ENCODE assay signal across 10 mouse cellular contexts in the genomic region with DNA sequence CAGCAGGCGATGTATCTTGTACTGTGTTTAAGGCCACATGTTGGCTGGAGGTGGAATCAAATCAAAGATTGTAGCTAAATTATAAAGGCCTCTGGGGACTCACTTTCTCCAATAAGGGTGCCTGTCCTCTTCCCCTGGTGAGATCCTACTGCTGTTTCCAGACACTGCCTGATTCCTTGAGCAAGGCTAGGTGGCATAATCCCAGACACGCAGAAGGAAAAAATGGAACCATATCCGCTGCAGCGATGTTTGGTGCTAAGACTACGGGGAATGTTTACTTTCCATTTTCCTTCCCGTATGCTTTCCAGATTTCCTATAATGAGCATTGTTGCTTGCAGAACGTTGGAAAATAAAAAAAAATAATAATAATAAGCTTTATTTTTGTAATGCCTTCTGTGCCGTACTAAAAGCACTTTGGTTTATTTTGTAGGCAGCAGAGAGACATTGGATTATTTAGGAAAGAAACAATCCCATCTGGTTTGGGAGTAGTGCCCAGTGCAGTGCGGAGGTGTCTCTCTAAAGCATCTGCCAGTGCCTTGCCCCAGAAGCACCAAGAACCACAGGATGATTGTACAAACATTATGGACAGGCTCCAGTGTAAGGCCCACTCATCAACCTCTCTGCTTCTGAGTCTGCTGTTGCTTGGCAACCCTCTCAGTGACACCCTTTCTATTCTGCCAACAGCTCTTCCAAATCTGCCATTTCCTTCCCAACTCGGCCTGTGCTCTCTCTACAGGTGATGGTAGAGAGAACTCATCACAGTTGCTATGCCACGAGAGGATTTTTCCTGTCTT. TPM values are rescaled to one million over a fixed set of nuclear protein-coding genes. Genes with fewer than 3 reads are reported as not detected.
DNase-seq lines count a peak whose midpoint lies in the region; ATAC-seq lines count a peak whose summit lies in the region.
"Had no signal": no experiment of that assay in that cellular context is flagged by ENCODE, and none has a peak within 500 bp of the region (broad histone marks: within the 10 kb centered on the region; RNA-seq: fewer than 3 reads in every experiment).

No protein-coding gene starts in this region.

- ATAC-seq in forebrain, embryonic 13.5 days, result peak; percentile 48; the same call in 1 of the 2 replicates
- ATAC-seq in forebrain, embryonic 11.5 days (replicated peaks; ENCODE audit: low FRiP score), result no peak
- peak; percentile 86 for ATAC-seq in forebrain, embryonic 16.5 days

- no peak for DNase-seq in forebrain, embryonic 11.5 days (ENCODE audit: low spot score)
- peak; percentile 60 to 86 for DNase-seq in layer of hippocampus, postnatal 14 days (ENCODE audit: low spot score in 2 of 2)
- peak; percentile 82 for DNase-seq in right cerebral cortex, adult 18-20 months
- no peak for DNase-seq in adrenal gland, adult (ENCODE audit: inconsistent age in 2 of 2, low spot score in 1 of 2)
- DNase-seq in spleen, postnatal 14 days (ENCODE audit: low spot score in 2 of 2), result no peak
- DNase-seq in kidney, postnatal 4 days, result no peak
- DNase-seq: lung, adult 18-20 months had no signal

- H3K27ac ChIP-seq in forebrain, embryonic 13.5 days, result no peak overlapping the region
- H3K27ac ChIP-seq in forebrain, embryonic 11.5 days (ENCODE audit: low read depth, low read length), result no peak overlapping the region
- H3K27ac ChIP-seq in forebrain, embryonic 16.5 days (ENCODE audit: low read length), result peak overlapping the region; percentile 39; the same call in 1 of the 2 replicates
- H3K27ac ChIP-seq: embryonic facial prominence, embryonic 12.5 days had no signal

- no peak overlapping the region for H3K4me3 ChIP-seq in forebrain, embryonic 13.5 days
- no peak overlapping the region for H3K4me3 ChIP-seq in forebrain, embryonic 11.5 days (ENCODE audit: low read depth, low read length)
- H3K4me3 ChIP-seq in forebrain, embryonic 16.5 days (replicated peaks; ENCODE audit: low read length), result no peak overlapping the region
- H3K4me3 ChIP-seq: embryonic facial prominence, embryonic 12.5 days had no signal

- H3K9me3 ChIP-seq in forebrain, embryonic 13.5 days (replicated peaks), result no peaks in the 10 kb centered on the region
- no peaks in the 10 kb centered on the region for H3K9me3 ChIP-seq in forebrain, embryonic 11.5 days (ENCODE audit: control insufficient read depth, low read length)
- H3K9me3 ChIP-seq in forebrain, embryonic 16.5 days (ENCODE audit: control insufficient read depth, low read length), result no peaks in the 10 kb centered on the region
- H3K9me3 ChIP-seq: embryonic facial prominence, embryonic 12.5 days had no signal

- H3K4me1 ChIP-seq in forebrain, embryonic 13.5 days, result no peaks in the 10 kb centered on the region
- H3K4me1 ChIP-seq in forebrain, embryonic 11.5 days (replicated peaks; ENCODE audit: control insufficient read depth, insufficient read depth, low read length), result no peaks in the 10 kb centered on the region
- H3K4me1 ChIP-seq in forebrain, embryonic 16.5 days (replicated peaks; ENCODE audit: control insufficient read depth, insufficient read depth, low read length), result no peaks in the 10 kb centered on the region
- H3K4me1 ChIP-seq: embryonic facial prominence, embryonic 12.5 days had no signal

- WGBS in forebrain, embryonic 13.5 days, result 82% methylated on average over 11 of the region's 11 CpGs
- WGBS in forebrain, embryonic 11.5 days, result 85% methylated on average over 11 of the region's 11 CpGs
- 61% methylated on average over 11 of the region's 11 CpGs for WGBS in forebrain, embryonic 16.5 days

- H3K27me3 ChIP-seq in forebrain, embryonic 13.5 days, result no peaks in the 10 kb centered on the region
- H3K27me3 ChIP-seq in forebrain, embryonic 11.5 days (ENCODE audit: control insufficient read depth, insufficient read depth, low read length), result no peaks in the 10 kb centered on the region
- H3K27me3 ChIP-seq in forebrain, embryonic 16.5 days (replicated peaks; ENCODE audit: control insufficient read depth, insufficient read depth, low read length), result no peaks in the 10 kb centered on the region
- H3K27me3 ChIP-seq: embryonic facial prominence, embryonic 12.5 days had no signal

- no peak overlapping the region for H3K4me2 ChIP-seq in forebrain, embryonic 13.5 days
- no peak overlapping the region for H3K4me2 ChIP-seq in forebrain, embryonic 11.5 days (ENCODE audit: low read depth, low read length, severe bottlenecking)
- H3K4me2 ChIP-seq in forebrain, embryonic 16.5 days (ENCODE audit: low read length), result no peak overlapping the region
- H3K4me2 ChIP-seq: embryonic facial prominence, embryonic 12.5 days had no signal

- H3K9ac ChIP-seq in forebrain, embryonic 13.5 days, result no peak overlapping the region
- no peak overlapping the region for H3K9ac ChIP-seq in forebrain, embryonic 11.5 days (ENCODE audit: low read length)
- no peak overlapping the region for H3K9ac ChIP-seq in forebrain, embryonic 16.5 days (replicated peaks; ENCODE audit: low read depth, low read length)
- H3K9ac ChIP-seq: embryonic facial prominence, embryonic 12.5 days had no signal

- no peaks in the 10 kb centered on the region for H3K36me3 ChIP-seq in forebrain, embryonic 13.5 days (ENCODE audit: poor library complexity, severe bottlenecking)
- no peaks in the 10 kb centered on the region for H3K36me3 ChIP-seq in forebrain, embryonic 11.5 days (ENCODE audit: control insufficient read depth, insufficient read depth, low read length)
- H3K36me3 ChIP-seq in forebrain, embryonic 16.5 days (ENCODE audit: control insufficient read depth, insufficient read depth), result no peaks in the 10 kb centered on the region
- H3K36me3 ChIP-seq: embryonic facial prominence, embryonic 12.5 days had no signal

RNA-seq across cellular contexts. Expression of a gene that starts 23.2 kb away (rescaled TPM):
- 13.2 and 15.6 TPM in 2 replicates for polyA plus RNA-seq in forebrain, embryonic 13.5 days (2015; fragmentation: Nextera tagmentation; extraction: Ambion mirVana)
- 71.3 and 77.7 TPM in 2 replicates for polyA plus RNA-seq in forebrain, embryonic 11.5 days (2014; fragmentation: Nextera tagmentation; extraction: Ambion mirVana)
- 26.2 and 36.1 TPM in 2 replicates for polyA plus RNA-seq in forebrain, embryonic 16.5 days (2015; fragmentation: Nextera tagmentation; extraction: Ambion mirVana)
- 10 to 100 TPM; 61.6 to 61.9 TPM for total RNA-seq in layer of hippocampus, postnatal 14 days (2021)

Comparison
In these comparisons a context has a peak if more than half of its experiments do, and no peak if none do; other contexts are left out.
1. DNase-seq: peak in layer of hippocampus, postnatal 14 days (2 of 2) and right cerebral cortex, adult 18-20 months (single experiment); none in forebrain, embryonic 11.5 days (single experiment), adrenal gland, adult (0 of 2), spleen, postnatal 14 days (0 of 2) and kidney, postnatal 4 days (0 of 2).